Mouse (Mus musculus) liver, embryonic 11.5 days (tissue): ENCODE data around the gene Ifrd2. TPM values are rescaled to one million over a fixed set of nuclear protein-coding genes. Genes with fewer than 3 reads are reported as not detected.

ENCODE experiments used
- ATAC-seq: fragments of 200-750 bp; cut with Nextera tagmentation; replicated peaks from 2 replicates; pipeline ENCODE4 v1.8.0; 2017; ENCODE audit warnings: moderate number of reproducible peaks, mild to moderate bottlenecking, moderate TSS enrichment, moderate library complexity; ENCODE audit not compliant: low FRiP score
- DNase-seq: peaks from one replicate; pipeline ENCODE4 v3.0.0-alpha.2; 2017; ENCODE audit warnings: low spot score
- H3K27ac ChIP-seq: fragments of 300-500 bp; sonication (generic); 2 replicates; pipeline ENCODE4 v1.5.1; 2014; ENCODE audit warnings: mild to moderate bottlenecking, low read depth, low read length, control low read depth
- H3K27me3 ChIP-seq: fragments of 300-500 bp; sonication (generic); replicated peaks from 2 replicates; pipeline ENCODE4 v1.6.1; 2014; ENCODE audit warnings: low read length, mixed read lengths; ENCODE audit not compliant: control insufficient read depth, insufficient read depth
- H3K36me3 ChIP-seq: fragments of 300-500 bp; sonication (generic); 2 replicates; pipeline ENCODE4 v1.6.1; 2014; ENCODE audit warnings: mild to moderate bottlenecking, low read length, moderate library complexity, mixed read lengths; ENCODE audit not compliant: control insufficient read depth, insufficient read depth
- H3K4me1 ChIP-seq: fragments of 300-500 bp; sonication (generic); replicated peaks from 2 replicates; pipeline ENCODE4 v1.6.1; 2014; ENCODE audit warnings: low read length, mixed read lengths; ENCODE audit not compliant: control insufficient read depth, insufficient read depth
- H3K4me2 ChIP-seq: fragments of 300-500 bp; sonication (generic); 2 replicates; pipeline ENCODE4 v1.6.1; 2014; ENCODE audit warnings: mild to moderate bottlenecking, control low read depth, moderate library complexity
- H3K4me3 ChIP-seq: fragments of 300-500 bp; sonication (generic); 2 replicates; pipeline ENCODE4 v1.5.1; 2014; ENCODE audit warnings: low read depth, low read length, control low read depth
- H3K9ac ChIP-seq: fragments of 300-500 bp; sonication (generic); 2 replicates; pipeline ENCODE4 v1.6.1; 2014; ENCODE audit warnings: low read depth, low read length, control low read depth
- H3K9me3 ChIP-seq: fragments of 300-500 bp; sonication (generic); 2 replicates; pipeline ENCODE4 v1.6.1; 2016; ENCODE audit warnings: low read length, inconsistent platforms, mixed read lengths; ENCODE audit not compliant: control insufficient read depth
- WGBS: fragments of 180-500 bp; shearing (Covaris S2); extraction: QIAGEN DNeasy Blood & Tissue Kit; methylation state at CpG from one replicate; pipeline ENCODE4 v1.1.7; 2014; 5-methylcytosine and 5-hydroxymethylcytosine counted together
- polyA plus RNA-seq: library from polyadenylated mRNA; unstranded; fragments of >200 nt; fragmentation: Nextera tagmentation; extraction: Ambion mirVana; gene quantifications from 2 replicates; pipeline ENCODE4 v1.2.1, GENCODE M21; 2014

The Ifrd2 gene
- polyA plus RNA-seq, 1 experiment from 2014 or later = 219 TPM

GRCm38 (mm10) chr9:107542721-107543120 lies 44.7 kb upstream of the Ifrd2 start:
- no peak for ATAC-seq
- Histone ChIP-seq H3K36me3 (peaks cover 30% of the 10 kb centered on the region), H3K4me3 (peak overlapping the region; percentile 74), H3K4me1 (peaks cover 21% of the 10 kb centered on the region), H3K9me3 (no peaks in the 10 kb centered on the region), H3K9ac (peak overlapping the region; percentile 75), H3K27me3 (no peaks in the 10 kb centered on the region), H3K27ac (no peak overlapping the region), H3K4me2 (peak overlapping the region; percentile 97)
- WGBS = 54% methylated on average over 8 of the region's 8 CpGs
- no peak for DNase-seq

DNA sequence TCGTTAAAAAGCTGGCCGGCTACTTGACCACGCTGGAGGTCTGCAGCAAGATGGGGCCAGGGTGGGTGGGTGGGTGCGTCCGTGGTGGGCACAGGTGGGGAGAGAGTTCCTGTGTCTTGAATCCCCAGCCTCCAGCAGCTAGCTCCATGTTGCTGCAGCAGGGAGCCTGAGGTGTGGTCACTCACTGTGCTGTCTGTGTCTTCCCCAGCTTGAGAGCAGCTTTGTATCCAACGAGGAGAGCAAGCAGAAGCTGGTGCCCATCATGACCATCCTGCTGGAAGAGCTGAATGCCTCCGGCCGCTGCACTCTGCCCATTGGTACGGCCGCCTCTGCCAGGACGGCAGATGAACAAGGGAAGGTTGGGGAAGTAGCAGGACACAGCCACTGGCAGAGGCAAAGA lies 44.1 kb upstream of the Ifrd2 start:
- no peak overlapping the region for H3K9ac ChIP-seq
- no peak for ATAC-seq
- H3K4me3 ChIP-seq = 0 out of 2 replicates have a peak overlapping the region, but pooled peaks have one; percentile 74
- peak overlapping the region; percentile 97; the same call in 1 of the 2 replicates for H3K4me2 ChIP-seq
- 0 out of 2 replicates have a peak, but pooled peaks cover under 1% of the 10 kb centered on the region for H3K27me3 ChIP-seq
- H3K27ac ChIP-seq = no peak overlapping the region
- no peaks in the 10 kb centered on the region for H3K9me3 ChIP-seq
- peaks cover 24% of the 10 kb centered on the region for H3K36me3 ChIP-seq
- WGBS = 84% methylated on average over 11 of the region's 11 CpGs
- peaks cover 20% of the 10 kb centered on the region for H3K4me1 ChIP-seq
- DNase-seq = no peak

DNA sequence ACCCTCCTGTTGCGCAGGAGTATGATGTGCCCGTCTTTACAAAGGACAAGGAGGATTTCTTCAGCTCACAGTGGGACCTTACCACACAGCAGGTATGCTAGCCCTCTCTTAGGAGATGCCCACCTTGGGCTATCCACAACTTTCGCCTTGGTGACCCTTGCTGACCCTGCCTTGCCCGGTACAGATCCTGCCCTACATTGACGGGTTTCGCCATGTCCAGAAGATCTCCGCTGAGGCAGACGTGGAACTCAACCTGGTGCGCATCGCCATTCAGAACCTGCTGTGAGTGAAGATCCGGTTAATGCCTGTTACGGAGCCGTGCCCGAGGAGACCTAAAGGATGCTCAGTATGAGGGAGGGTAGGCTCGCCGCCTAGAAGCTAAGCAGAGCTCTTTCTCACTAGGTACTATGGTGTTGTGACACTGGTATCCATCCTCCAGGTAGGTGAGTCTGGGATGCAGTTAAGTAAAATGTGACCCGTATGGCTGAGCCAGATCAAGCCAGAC lies 43.2 kb upstream of the Ifrd2 start:
- DNase-seq (no peak), ATAC-seq (no peak)
- Histone ChIP-seq H3K4me3 (no peak overlapping the region), H3K27me3 (peaks cover 6% of the 10 kb centered on the region; the same call in 1 of the 2 replicates), H3K27ac (no peak overlapping the region), H3K4me1 (peaks cover 20% of the 10 kb centered on the region), H3K4me2 (no peak overlapping the region), H3K9ac (no peak overlapping the region), H3K36me3 (peaks cover 15% of the 10 kb centered on the region), H3K9me3 (no peaks in the 10 kb centered on the region)
- 94% methylated on average over 17 of the region's 17 CpGs for WGBS

GRCm38 (mm10) chr9:107544729-107545128 lies 42.7 kb upstream of the Ifrd2 start:
- Histone ChIP-seq H3K27me3 (peaks cover 7% of the 10 kb centered on the region; the same call in 1 of the 2 replicates), H3K4me3 (no peak overlapping the region), H3K4me2 (no peak overlapping the region), H3K4me1 (peaks cover 20% of the 10 kb centered on the region), H3K27ac (no peak overlapping the region), H3K9me3 (no peaks in the 10 kb centered on the region), H3K9ac (no peak overlapping the region), H3K36me3 (peaks cover 12% of the 10 kb centered on the region; the same call in 1 of the 2 replicates)
- 92% methylated on average over 12 of the region's 12 CpGs for WGBS
- ATAC-seq (no peak), DNase-seq (no peak)

DNA sequence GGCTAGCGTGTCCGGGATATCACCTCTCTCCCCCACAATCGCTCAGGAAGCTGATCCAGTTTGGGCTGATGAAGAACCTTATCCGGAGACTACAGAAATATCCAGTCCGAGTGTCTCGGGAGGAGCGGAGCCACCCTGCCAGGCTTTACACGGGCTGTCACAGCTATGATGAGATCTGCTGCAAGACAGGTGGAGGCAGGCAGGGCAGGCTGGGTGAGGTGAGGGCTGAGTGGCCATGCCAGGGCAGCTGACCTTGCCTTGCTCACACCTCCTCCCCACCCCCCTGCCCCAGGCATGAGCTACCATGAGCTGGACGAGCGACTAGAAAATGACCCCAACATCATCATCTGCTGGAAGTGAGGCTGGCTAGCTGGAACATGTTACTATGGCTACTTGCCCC lies 42.2 kb upstream of the Ifrd2 start:
- 85% methylated on average over 10 of the region's 10 CpGs for WGBS
- ATAC-seq (no peak), DNase-seq (no peak)
- Histone ChIP-seq H3K36me3 (peaks cover 8% of the 10 kb centered on the region; the same call in 1 of the 2 replicates), H3K4me3 (no peak overlapping the region), H3K9me3 (no peaks in the 10 kb centered on the region), H3K4me1 (peaks cover 17% of the 10 kb centered on the region), H3K27ac (no peak overlapping the region), H3K4me2 (no peak overlapping the region), H3K27me3 (peaks cover 7% of the 10 kb centered on the region; the same call in 1 of the 2 replicates), H3K9ac (no peak overlapping the region)

DNA sequence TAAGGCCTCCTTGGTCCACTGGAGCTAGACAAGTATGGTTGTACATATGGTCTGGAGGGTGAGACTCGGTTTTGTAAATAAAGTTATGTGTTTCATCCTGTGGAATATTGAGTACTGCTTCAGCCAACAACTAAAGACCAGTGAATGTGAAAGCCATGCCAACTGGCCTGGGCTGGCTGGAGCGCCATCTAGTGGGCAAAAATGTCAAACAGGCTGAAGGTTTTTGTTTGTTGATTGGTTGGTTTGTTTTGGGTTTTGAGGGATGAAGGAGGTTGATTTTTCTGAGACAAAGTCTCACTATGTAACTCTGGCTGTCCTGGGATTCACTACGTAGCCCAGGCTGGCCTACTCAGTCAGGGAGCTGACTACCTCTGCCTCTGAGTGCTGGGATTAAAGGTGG lies 41.8 kb upstream of the Ifrd2 start:
- peak; percentile 71 for DNase-seq
- ATAC-seq = no peak
- peaks cover 19% of the 10 kb centered on the region for H3K4me1 ChIP-seq
- WGBS = 8% methylated on average over 3 of the region's 3 CpGs
- no peak overlapping the region for H3K9ac ChIP-seq
- H3K9me3 ChIP-seq = no peaks in the 10 kb centered on the region
- H3K27me3 ChIP-seq = peaks cover 7% of the 10 kb centered on the region; the same call in 1 of the 2 replicates
- H3K36me3 ChIP-seq = peaks cover 8% of the 10 kb centered on the region; the same call in 1 of the 2 replicates
- H3K4me3 ChIP-seq = no peak overlapping the region
- H3K27ac ChIP-seq = no peak overlapping the region
- H3K4me2 ChIP-seq = no peak overlapping the region

DNA sequence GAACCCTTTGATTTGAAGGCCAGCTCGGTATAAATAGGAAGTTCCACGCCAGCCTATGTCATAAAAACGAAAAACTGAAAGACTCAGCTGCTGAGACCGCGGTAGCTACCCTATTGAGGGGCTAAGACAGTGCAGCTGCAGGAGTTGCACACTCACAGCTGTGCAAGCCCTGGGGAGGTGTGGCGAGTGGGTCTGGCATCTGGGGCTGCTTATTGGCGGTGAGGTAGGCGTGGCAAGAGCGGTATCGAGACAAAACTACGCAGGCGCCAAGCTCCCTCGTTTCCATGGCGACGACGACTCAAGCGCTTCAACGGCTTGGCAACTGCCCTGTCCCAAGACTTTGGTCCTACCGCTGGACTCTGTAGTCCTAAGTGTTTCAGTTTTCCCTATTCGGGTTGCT lies 40.4 kb upstream of the Ifrd2 start, which contains the start of gene Zmynd10:
TSS of gene Zmynd10 (plus strand) at position 273 of the 400 bp plus-strand sequence.
- Histone ChIP-seq H3K27me3 (peaks cover 7% of the 10 kb centered on the region; the same call in 1 of the 2 replicates), H3K4me3 (peak within 1 kb of the TSS; percentile 18; the same call in 1 of the 2 replicates), H3K4me2 (peak within 1 kb of the TSS; percentile 54), H3K9ac (no peak within 1 kb of the TSS), H3K36me3 (peaks cover 8% of the 10 kb centered on the region; the same call in 1 of the 2 replicates), H3K9me3 (no peaks in the 10 kb centered on the region), H3K27ac (no peak within 1 kb of the TSS), H3K4me1 (peaks cover 29% of the 10 kb centered on the region)
- 5% methylated on average over 20 of the region's 20 CpGs for WGBS
- DNase-seq (peak; percentile 81), ATAC-seq (peak; percentile 70)

GRCm38 (mm10) chr9:107547957-107548356 lies 39.5 kb upstream of the Ifrd2 start:
- no peak for DNase-seq
- H3K27me3 ChIP-seq = peaks cover 7% of the 10 kb centered on the region; the same call in 1 of the 2 replicates
- peaks cover 33% of the 10 kb centered on the region for H3K4me1 ChIP-seq
- no peak overlapping the region; the same call in 1 of the 2 replicates for H3K4me3 ChIP-seq
- 75% methylated on average over 5 of the region's 5 CpGs for WGBS
- no peaks in the 10 kb centered on the region for H3K9me3 ChIP-seq
- H3K4me2 ChIP-seq = no peak overlapping the region
- H3K27ac ChIP-seq = no peak overlapping the region
- H3K36me3 ChIP-seq = peaks cover 8% of the 10 kb centered on the region; the same call in 1 of the 2 replicates
- H3K9ac ChIP-seq = no peak overlapping the region
- ATAC-seq = no peak

DNA sequence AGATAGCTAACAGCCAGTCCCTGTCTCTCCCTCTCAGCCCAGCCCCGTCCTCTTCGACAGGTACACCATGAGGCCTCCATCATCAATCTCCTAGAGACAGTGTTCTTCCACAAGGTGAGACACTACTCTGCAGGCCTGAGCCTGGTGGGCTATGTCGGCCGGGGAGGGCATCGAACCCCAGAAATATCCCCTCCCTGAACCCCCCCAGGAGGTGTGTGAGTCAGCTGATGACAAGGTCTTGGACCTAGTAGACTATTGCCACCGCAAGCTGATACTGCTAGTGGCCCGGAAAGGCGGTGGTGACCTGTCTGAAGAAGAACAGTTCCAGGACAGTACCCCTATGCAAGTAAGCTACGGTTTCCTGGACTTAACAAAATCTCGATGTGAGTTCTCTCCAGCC lies 38.6 kb upstream of the Ifrd2 start:
- Histone ChIP-seq H3K27ac (no peak overlapping the region), H3K4me1 (peaks cover 42% of the 10 kb centered on the region), H3K4me2 (no peak overlapping the region), H3K9ac (no peak overlapping the region), H3K4me3 (no peak overlapping the region), H3K9me3 (no peaks in the 10 kb centered on the region), H3K36me3 (peaks cover 8% of the 10 kb centered on the region; the same call in 1 of the 2 replicates), H3K27me3 (peaks cover 7% of the 10 kb centered on the region; the same call in 1 of the 2 replicates)
- 87% methylated on average over 10 of the region's 10 CpGs for WGBS
- no peak for ATAC-seq
- DNase-seq = no peak
